Mouse (Mus musculus): ENCODE measurements around the gene Lamtor1. TPM values are rescaled to one million over a fixed set of nuclear protein-coding genes. Genes with fewer than 3 reads are reported as not detected.

The Lamtor1 gene
- polyA plus RNA-seq, 1 experiment: 117 TPM

DNA sequence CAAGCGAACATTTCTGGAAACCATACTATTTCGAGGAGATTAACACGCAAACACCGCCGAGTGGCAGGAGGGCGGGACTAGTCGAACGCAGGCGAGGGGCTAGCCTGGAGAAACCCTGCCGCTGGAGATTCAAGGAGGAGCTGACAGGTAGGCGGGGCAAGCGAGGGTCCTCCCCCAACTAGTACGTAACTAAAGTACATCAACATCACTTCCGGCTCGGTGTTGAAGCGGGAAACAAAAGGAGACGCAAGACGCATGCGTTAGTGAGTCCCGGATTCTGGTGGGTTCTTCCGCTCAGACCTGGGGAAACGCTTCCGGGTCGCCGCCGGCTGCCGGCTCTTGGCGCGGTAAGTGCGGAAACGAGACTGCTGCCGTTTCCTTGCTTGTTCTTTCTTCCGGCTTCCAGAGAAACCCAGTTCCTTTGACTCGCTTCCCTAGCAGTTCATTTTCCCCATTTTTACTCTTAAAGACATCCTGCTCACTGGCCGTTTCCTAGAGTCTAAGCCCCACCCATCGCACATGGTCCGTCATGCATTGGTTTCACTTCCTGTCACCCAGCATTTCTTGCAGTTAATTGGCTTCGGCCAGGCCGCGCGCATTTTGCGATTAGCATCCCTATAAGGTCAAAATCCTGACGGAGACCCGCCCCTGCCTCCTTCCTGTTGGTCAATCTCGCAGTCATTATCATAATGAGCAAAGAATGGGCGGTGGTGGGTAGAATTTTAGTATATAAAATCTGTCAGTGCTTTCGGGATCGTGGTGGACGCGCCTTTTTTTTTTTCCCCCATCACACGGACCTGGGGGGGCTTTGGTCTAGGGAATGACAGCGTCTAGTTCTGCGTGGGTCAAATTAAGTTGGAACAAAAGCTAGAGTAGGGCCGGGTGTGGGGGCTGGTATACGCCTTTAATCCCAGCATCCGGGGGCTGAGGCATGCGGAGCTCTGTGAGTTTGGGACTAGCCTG is 9.3 kb upstream of the Lamtor1 start:
- TF ChIP-seq POLR2A (IDR thresholded peaks at IDR 0.05; ENCODE audit: low read depth, low read length): peak; percentile 19; the same call in 1 of the 2 replicates
- no peak for TF ChIP-seq CTCF (IDR thresholded peaks at IDR 0.05; ENCODE audit: extremely low read depth, insufficient read depth, insufficient read length, insufficient replicate concordance)
- under 1% methylated on average over 57 of the region's 57 CpGs for WGBS
- peak; percentile 94 to 98 for DNase-seq (ENCODE audit: low read depth in 1 of 2, low spot score in 2 of 2)

DNA sequence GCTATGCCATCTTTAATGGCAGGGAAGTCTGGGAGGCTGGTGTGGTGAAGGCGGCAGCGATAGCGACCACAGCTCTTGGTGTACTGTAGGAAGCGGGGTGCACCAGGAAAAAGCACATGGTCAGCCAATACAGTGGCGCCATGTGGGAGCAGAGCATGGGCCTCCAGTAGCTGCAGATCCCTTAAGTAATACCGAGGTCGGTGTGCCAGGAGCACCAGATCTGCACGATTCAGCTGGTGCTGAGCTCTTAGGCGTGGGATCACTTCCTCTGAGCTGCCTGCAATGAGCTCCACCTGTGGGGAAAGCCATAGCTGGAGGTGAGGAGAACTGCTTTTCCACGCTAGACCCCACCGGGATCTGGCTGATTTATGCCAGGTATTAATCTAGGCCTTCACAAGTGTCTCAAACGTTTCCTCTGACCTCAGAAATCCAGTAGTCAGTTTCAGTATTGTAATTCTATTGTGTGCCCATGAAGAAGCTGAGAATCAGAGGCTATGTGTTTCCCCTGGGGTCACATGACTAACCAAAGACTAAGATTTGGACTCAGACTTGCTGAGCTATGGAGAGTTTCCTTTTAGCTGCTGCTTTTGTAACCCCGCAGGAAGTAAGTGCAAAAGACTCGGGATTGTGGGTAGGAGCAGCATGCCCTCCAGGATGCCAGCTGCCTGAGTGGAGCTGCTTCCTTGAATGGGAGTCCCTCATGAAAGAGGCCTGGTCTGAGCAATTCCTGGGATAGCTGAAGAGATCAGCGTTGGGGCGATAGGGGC is 5.2 kb upstream of the Lamtor1 start:
- Histone ChIP-seq H3K4me1 (ENCODE audit: control insufficient read depth, insufficient read depth, insufficient read length) (peaks cover 2% of the 10 kb centered on the region; the same call in 1 of the 2 replicates), H3K27ac (ENCODE audit: insufficient read depth, low read length) (no peak overlapping the region; the same call in 1 of the 2 replicates), H3K4me3 (ENCODE audit: extremely low read depth, insufficient read depth, insufficient read length) (no peak overlapping the region), H3K36me3 (ENCODE audit: control insufficient read depth, insufficient read depth, low read length) (no peaks in the 10 kb centered on the region), H3K27me3 (ENCODE audit: control insufficient read depth, insufficient read depth, low read length) (no peaks in the 10 kb centered on the region)
- no peak for TF ChIP-seq CTCF (IDR thresholded peaks at IDR 0.05; ENCODE audit: extremely low read depth, insufficient read depth, insufficient read length, insufficient replicate concordance)
- no peak for TF ChIP-seq POLR2A (IDR thresholded peaks at IDR 0.05; ENCODE audit: low read depth, low read length)
- no peak for DNase-seq (ENCODE audit: low read depth in 1 of 2, low spot score in 2 of 2)
- 88% methylated on average over 16 of the region's 16 CpGs for WGBS

More for the DNA sequence above, 9.3 kb upstream of the Lamtor1 start:
- no peaks in the 10 kb centered on the region for H3K27me3 ChIP-seq (ENCODE audit: control insufficient read depth, insufficient read depth, low read length)
- H3K36me3 ChIP-seq (ENCODE audit: control insufficient read depth, insufficient read depth, low read length): no peaks in the 10 kb centered on the region
- H3K27ac ChIP-seq (ENCODE audit: insufficient read depth, low read length): peak overlapping the region; percentile 92
- H3K4me1 ChIP-seq (ENCODE audit: control insufficient read depth, insufficient read depth, insufficient read length): peaks cover 2% of the 10 kb centered on the region; the same call in 1 of the 2 replicates
- peak overlapping the region; percentile 73 for H3K4me3 ChIP-seq (ENCODE audit: extremely low read depth, insufficient read depth, insufficient read length)

DNA sequence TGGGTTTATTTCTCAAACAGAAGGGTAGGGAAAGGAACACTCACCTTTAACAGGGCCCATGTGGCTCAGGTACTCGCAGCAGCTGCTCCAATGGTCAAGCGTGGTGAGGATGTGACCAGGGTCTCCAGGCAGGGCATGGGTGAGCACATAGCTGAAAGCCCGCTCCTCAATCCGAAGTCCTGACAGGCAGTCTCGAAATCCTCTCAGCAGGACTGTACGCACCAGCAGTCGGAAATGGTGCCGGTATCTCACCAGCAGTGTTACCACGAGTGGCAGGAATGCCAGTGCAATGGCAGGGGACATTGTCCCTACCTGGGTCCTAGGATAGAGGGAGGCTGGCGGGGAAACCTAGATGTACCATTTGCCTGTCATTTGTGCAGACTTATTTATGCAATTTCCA is 3.7 kb upstream of the Lamtor1 start:
- no peak for DNase-seq (ENCODE audit: low read depth in 1 of 2, low spot score in 2 of 2)
- H3K36me3 ChIP-seq (ENCODE audit: control insufficient read depth, insufficient read depth, low read length): no peaks in the 10 kb centered on the region
- TF ChIP-seq CTCF (IDR thresholded peaks at IDR 0.05; ENCODE audit: extremely low read depth, insufficient read depth, insufficient read length, insufficient replicate concordance) (no peak), POLR2A (IDR thresholded peaks at IDR 0.05; ENCODE audit: low read depth, low read length) (no peak)
- no peaks in the 10 kb centered on the region for H3K27me3 ChIP-seq (ENCODE audit: control insufficient read depth, insufficient read depth, low read length)
- no peak overlapping the region for H3K4me3 ChIP-seq (ENCODE audit: extremely low read depth, insufficient read depth, insufficient read length)
- WGBS: 96% methylated on average over 10 of the region's 10 CpGs
- no peak overlapping the region for H3K27ac ChIP-seq (ENCODE audit: insufficient read depth, low read length)
- peaks cover 6% of the 10 kb centered on the region; the same call in 1 of the 2 replicates for H3K4me1 ChIP-seq (ENCODE audit: control insufficient read depth, insufficient read depth, insufficient read length)

GRCm38 (mm10) chr7:101902846-101903245 is 2.9 kb upstream of the Lamtor1 start:
- H3K36me3 ChIP-seq (ENCODE audit: control insufficient read depth, insufficient read depth, low read length): no peaks in the 10 kb centered on the region
- H3K4me1 ChIP-seq (ENCODE audit: control insufficient read depth, insufficient read depth, insufficient read length): peaks cover 4% of the 10 kb centered on the region; the same call in 1 of the 2 replicates
- H3K27me3 ChIP-seq (ENCODE audit: control insufficient read depth, insufficient read depth, low read length): no peaks in the 10 kb centered on the region
- DNase-seq (ENCODE audit: low read depth in 1 of 2, low spot score in 2 of 2): no peak
- H3K27ac ChIP-seq (ENCODE audit: insufficient read depth, low read length): no peak overlapping the region
- TF ChIP-seq POLR2A (IDR thresholded peaks at IDR 0.05; ENCODE audit: low read depth, low read length) (no peak), CTCF (IDR thresholded peaks at IDR 0.05; ENCODE audit: extremely low read depth, insufficient read depth, insufficient read length, insufficient replicate concordance) (no peak)
- no peak overlapping the region for H3K4me3 ChIP-seq (ENCODE audit: extremely low read depth, insufficient read depth, insufficient read length)

GRCm38 (mm10) chr7:101906287-101906681 is 580 bp downstream of the Lamtor1 start, which contains the start of gene Tomt:
Tomt (minus strand) TSS chr7:101906359.
- H3K36me3 ChIP-seq (ENCODE audit: control insufficient read depth, insufficient read depth, low read length): peaks cover 8% of the 10 kb centered on the region
- peak within 1 kb of the TSS; percentile 82 for H3K4me3 ChIP-seq (ENCODE audit: extremely low read depth, insufficient read depth, insufficient read length)
- DNase-seq (ENCODE audit: low read depth in 1 of 2, low spot score in 2 of 2): no peak
- H3K27me3 ChIP-seq (ENCODE audit: control insufficient read depth, insufficient read depth, low read length): no peaks in the 10 kb centered on the region
- H3K4me1 ChIP-seq (ENCODE audit: control insufficient read depth, insufficient read depth, insufficient read length): peaks cover 4% of the 10 kb centered on the region; the same call in 1 of the 2 replicates
- TF ChIP-seq POLR2A (IDR thresholded peaks at IDR 0.05; ENCODE audit: low read depth, low read length) (no peak), CTCF (IDR thresholded peaks at IDR 0.05; ENCODE audit: extremely low read depth, insufficient read depth, insufficient read length, insufficient replicate concordance) (no peak)
- 2% methylated on average over 11 of the region's 11 CpGs for WGBS
- H3K27ac ChIP-seq (ENCODE audit: insufficient read depth, low read length): peak within 1 kb of the TSS; percentile 97

- peak overlapping the region; percentile 32; the same call in 1 of the 2 replicates for H3K27ac ChIP-seq (ENCODE audit: insufficient read depth, low read length)
Measured at GRCm38 (mm10) chr7:101906696-101907095, 992 bp downstream of the Lamtor1 start.

More at GRCm38 (mm10) chr7:101906696-101907095, 992 bp downstream of the Lamtor1 start:
- 5% methylated on average over 8 of the region's 8 CpGs for WGBS
- Histone ChIP-seq H3K27me3 (ENCODE audit: control insufficient read depth, insufficient read depth, low read length) (no peaks in the 10 kb centered on the region), H3K4me1 (ENCODE audit: control insufficient read depth, insufficient read depth, insufficient read length) (peaks cover 4% of the 10 kb centered on the region; the same call in 1 of the 2 replicates), H3K36me3 (ENCODE audit: control insufficient read depth, insufficient read depth, low read length) (peaks cover 8% of the 10 kb centered on the region), H3K4me3 (ENCODE audit: extremely low read depth, insufficient read depth, insufficient read length) (peak overlapping the region; percentile 82; the same call in 1 of the 2 replicates)
- TF ChIP-seq POLR2A (IDR thresholded peaks at IDR 0.05; ENCODE audit: low read depth, low read length): no peak
- no peak for TF ChIP-seq CTCF (IDR thresholded peaks at IDR 0.05; ENCODE audit: extremely low read depth, insufficient read depth, insufficient read length, insufficient replicate concordance)
- no peak for DNase-seq (ENCODE audit: low read depth in 1 of 2, low spot score in 2 of 2)

All from spleen, adult 2 months (tissue).